Mouse (Mus musculus) small intestine, adult 2 months (tissue): ENCODE data around the gene Cacna2d1.

Source experiments
- CTCF ChIP-seq: fragments of 200-500 bp; IDR thresholded peaks from 2 replicates; pipeline ENCODE4 v1.5.1; 2012; ENCODE audit warnings: low read depth, mild to moderate bottlenecking, control low read depth, inconsistent platforms, low read length, moderate library complexity, mixed read lengths; ENCODE audit not compliant: insufficient replicate concordance, insufficient read length; ENCODE audit errors: extremely low read depth
- POLR2A ChIP-seq: fragments of 200-500 bp; IDR thresholded peaks from 2 replicates; pipeline ENCODE4 v1.6.1; 2012; ENCODE audit warnings: low read depth, mild to moderate bottlenecking, control low read depth, inconsistent platforms, low read length, moderate library complexity

- no peak for TF ChIP-seq POLR2A
- TF ChIP-seq CTCF, result no peak
These were observed 79.2 kb downstream of the Cacna2d1 start for GRCm38 (mm10) chr5:16013649-16014048.
